Mouse (Mus musculus) adrenal gland, adult (tissue): ENCODE data around the gene Phf11c.
"Not testable (repeated sequence)": the region's sequence is repeated elsewhere in the genome, so short reads cannot be mapped to it uniquely, and the experiment has no call there.

ENCODE experiments used
- DNase-seq, 2 experiments: peaks; one replicate each; pipeline ENCODE4 v3.0.0; 2022 to 2023; ENCODE audit warnings: low spot score in 1 of 2; ENCODE audit not compliant: inconsistent age in 2 of 2

The Phf11c gene

GRCm38 (mm10) chr14:59395281-59395680, at the start of gene Phf11c:
Gene Phf11c, minus strand, starts transcription at chr14:59395381.
- no peak for DNase-seq

- no peak for DNase-seq
Measured at GRCm38 (mm10) chr14:59441472-59441805, 46.3 kb upstream of the Phf11c start.

DNA sequence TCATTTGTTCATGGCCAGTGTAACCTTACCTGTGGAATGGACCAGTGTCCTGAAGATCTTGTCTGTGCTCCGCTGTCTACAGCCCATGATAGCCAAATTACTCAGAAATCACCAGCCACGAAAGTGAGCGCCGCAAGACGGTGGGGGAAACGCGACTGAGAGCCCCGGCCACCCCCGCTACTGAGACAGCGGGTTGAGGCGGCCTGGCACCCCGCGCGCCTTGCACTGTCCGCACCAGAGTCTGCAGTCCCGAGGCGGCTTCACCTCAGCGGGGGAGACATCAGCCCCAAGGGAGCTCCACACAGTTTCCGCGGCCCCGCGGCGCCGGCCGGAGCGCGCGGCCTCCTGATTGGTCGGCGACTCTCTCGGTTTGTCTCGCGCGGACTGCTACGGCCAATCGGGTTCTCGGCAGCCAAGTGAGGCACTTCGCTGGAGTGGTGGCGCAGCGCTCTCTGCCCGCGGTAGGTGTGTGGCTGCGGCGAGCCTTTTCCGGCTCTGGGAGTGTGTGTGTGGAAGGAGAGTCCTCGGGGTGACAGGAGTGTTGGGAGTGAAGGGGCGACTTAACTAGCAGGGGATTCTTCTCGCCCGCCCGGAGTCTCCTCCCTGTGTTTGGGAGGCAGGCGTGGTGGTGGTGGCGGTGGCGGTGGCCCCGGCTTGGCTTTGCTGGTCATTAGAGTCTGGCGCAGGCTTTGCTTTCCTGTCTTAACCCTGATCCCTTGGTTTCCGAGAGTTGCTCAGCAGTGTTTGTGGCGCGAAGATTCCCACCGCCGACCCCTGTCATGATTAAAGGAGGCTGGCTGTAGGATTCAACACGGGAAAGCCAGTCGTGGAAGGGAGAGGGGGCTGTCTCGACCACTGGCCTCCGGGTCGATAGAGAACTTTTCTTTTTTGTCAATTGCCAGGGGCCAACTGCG, 45.6 kb upstream of the Phf11c start, which contains the start of the genes Setdb2 and Cab39l:
Setdb2 (minus strand) TSS at position 327 of the 914 bp plus-strand sequence.
Cab39l (plus strand) TSS at position 415 of the 914 bp plus-strand sequence.
- DNase-seq = peak; percentile 97 to 99

GRCm38 (mm10) chr14:59440039-59440438, 44.9 kb upstream of the Phf11c start:
- peak in 1 of 2 experiments; percentile 62 for DNase-seq

GRCm38 (mm10) chr14:59438505-59438904, 43.3 kb upstream of the Phf11c start:
- no peak for DNase-seq

DNA sequence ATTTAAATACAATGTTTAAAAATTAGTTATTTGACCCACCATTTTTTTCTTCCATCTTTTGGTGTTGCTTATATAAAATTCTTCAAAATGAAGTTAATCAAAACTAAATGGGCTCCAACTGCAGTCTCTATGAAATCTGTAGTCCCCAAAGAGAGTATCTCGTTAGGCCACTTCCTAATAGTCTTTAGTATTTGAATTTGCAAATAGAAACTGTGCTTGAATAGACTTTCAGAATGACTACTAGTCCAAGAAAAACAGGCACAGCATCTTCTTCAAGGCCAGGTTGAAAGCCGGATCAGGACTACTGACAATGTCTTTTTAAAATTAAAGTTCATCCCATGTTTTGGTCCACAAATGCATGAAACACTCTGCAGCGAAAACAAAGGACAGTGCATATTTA, 42.2 kb upstream of the Phf11c start:
- DNase-seq = no peak

- no peak for DNase-seq
Measured at GRCm38 (mm10) chr14:59435206-59435605, 40.0 kb upstream of the Phf11c start.

GRCm38 (mm10) chr14:59433902-59434301, 38.7 kb upstream of the Phf11c start:
- DNase-seq = no peak

DNA sequence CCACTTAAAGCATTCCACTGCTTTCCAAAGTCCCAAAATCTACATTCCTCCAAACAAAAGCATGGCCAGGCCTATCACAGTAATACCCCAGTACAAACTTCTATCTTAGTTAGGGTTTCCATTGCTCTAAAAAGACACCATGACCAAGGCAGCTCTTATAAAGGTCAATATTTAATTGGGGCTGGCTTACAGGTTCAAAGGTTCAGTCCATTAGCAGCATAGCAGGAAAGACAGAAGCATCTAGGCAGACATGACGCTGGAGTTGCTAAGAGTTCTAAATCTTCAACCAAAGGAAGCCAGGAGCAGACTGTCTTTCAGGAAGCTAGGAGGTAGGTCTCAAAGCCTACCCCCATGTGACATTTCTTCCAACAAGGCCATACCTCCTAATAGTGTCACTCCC, 35.4 kb upstream of the Phf11c start:
- DNase-seq = no peak

GRCm38 (mm10) chr14:59422912-59423663, 27.9 kb upstream of the Phf11c start:
- no peak for DNase-seq

- DNase-seq = no peak
Measured at GRCm38 (mm10) chr14:59418171-59418570, 23.0 kb upstream of the Phf11c start.

DNA sequence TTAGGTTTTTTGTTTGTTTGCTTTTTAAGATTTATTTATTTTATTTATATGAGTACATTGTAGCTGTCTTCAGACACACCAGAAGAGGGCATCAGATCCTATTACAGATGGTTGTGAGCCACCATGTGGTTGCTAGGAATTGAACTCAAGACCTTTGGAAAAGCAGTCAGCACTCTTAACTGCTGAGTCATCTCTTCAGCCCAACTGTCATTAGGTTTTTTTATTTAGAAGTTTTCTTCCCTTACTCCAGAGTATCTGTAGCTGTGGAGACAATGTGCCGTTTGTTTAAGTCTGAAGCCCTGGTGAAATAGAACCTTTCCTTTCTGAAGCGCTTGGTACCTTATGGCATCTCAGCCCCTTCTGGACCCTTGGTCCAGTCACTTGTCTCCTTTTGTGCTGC, 19.8 kb upstream of the Phf11c start:
- DNase-seq = not testable (repeated sequence)

DNA sequence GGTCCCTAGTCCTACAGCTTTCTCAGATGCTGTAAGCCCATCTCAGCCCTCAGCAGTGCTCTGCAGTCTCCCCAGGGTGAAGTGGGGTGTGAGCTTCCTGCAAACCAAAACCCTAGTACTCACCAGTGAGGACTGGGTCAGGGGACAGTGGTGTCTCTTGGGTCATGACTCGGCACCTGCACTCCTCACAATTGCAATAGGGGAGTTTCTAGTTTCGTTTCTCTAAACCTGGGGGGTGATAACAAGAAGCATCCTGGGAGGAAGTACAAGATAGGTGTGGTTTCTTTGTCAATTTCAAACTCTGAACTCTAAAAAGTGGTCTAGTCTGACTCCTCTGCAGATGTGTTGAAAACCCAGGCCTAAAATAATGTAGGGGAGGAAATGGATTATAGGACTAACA, 1.8 kb upstream of the Phf11c start:
- DNase-seq = no peak

DNA sequence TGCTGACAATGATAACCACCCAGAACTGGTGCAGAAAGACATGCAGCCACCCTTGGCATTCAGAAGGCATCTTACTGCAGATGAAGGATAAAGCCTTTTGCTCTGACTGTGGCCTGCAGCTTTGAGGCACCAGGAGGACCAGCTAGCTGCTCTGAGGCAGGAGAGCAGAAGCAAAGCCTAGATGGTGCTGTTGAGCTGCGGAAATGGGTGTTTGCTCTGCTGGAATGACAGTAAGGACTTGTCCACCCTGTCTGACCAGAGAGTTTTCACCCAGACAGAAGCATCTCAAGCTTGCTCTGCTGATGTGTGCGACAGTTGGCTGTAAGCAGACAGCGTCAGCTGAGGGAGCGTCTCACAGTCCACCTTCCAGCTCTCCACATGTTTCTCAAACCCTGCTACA, 5.0 kb downstream of the Phf11c start:
- DNase-seq = peak; percentile 7 to 38

GRCm38 (mm10) chr14:59389532-59389931, 5.6 kb downstream of the Phf11c start:
- no peak for DNase-seq

DNA sequence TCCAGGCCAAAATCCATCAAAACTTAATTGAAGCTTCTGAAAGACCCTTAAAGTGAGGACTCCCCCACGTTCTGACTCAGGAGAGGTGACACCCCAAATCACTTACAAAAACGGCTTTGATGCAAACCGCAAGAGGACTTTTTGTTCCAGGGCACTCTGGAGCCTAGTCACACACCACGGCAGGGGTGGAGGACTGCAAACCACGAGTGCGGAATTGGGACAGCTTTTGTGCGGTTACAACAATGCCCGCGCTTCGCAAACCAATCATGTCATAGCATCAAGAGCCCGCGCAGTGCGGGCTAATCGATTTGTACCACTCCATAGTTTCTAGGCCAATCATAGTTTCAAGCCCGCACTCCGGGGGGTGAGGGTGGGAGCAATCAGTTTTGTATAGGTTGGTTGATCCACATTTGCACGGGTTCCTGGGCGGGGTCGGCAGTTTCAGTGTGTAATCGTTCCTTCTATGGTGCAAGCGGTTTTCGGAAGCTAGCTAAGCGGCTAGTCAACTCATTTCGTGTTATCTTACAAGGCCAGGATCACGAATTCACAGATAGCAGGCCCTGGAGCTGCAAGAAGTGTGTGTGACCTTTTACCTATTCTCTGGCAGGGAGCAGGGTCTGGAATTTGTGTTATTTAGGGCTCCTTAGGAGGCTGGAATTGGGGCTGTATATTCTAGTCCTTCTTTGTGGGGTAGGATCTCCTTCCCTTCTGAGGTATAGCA, 24.7 kb downstream of the Phf11c start:
- no peak for DNase-seq

DNA sequence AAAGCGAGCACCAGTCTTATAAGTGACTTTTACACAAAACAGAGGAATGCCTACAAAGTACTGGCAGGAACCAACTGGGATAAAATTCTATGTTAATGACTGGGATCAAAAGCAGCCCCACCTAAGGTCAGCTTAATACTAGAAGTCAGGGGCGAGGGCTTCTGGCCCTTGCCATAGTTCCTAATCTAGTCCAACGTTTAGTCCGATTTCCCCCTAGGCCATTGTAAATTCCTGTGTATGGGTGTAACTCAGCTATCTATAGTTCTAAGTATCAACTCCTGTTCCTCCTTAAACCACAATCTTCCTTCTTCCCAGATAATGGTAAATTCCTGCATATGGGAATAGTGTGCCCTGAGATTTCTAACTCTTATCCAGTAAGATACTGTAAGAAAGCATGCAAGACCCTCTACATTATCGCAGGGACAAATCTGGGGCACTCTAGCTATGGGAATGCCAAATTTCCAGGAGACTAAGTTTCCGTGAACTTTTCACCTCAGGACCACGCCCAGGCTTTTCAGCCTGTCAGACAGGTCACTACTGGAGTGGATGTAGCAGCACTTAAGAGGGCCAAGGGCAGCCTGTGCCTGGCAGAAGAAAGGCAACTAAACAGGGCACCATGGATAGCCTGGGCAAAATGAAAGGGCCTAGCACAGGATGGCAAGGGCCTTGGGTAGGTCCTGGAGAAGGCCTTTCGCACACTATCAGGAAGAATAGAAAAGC, 28.6 kb downstream of the Phf11c start:
- DNase-seq = no peak

DNA sequence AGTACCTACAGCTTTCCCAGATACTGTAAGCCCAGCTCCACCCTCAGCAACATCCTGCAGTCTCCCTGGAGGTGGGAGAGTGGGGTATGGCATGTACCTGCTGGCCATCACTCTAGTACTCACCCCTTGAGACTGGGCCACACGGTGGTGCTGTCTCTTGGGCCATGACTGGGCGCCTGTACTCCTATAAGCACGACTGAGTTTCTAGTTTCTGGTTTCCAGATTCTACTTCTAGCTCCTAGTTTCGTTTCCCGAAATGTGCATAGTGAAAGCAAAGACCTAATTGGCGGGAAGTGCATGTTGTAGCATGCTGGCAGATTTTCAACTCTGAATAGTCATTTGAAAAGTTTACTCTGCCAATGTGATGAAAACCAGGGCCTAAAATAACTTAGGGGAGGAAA, 29.9 kb downstream of the Phf11c start, which contains the start of gene Phf11d:
Phf11d (minus strand) TSS at position 227 of the 401 bp plus-strand sequence.
- peak; percentile 29 to 72 for DNase-seq

DNA sequence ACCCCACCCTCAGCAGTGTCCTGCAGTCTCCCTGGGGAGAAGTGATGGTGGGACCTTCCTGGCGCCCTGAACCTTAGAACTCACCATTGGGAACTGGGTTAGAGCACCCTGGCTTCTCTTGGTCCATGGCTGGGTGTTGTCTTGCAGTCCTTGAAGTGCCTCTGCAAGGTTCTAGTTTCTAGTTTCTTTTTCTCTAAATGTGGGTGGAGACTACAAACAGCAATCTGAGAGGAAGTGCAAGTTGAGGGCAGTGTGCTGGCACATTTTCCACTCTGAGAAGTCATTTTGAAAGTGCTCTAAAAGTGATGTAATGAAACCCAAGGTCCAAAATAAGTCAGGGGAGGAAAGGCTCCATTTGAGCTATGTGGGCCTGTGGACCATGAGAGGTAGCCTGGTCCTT, 54.0 kb downstream of the Phf11c start, which contains the start of gene Phf11b:
Phf11b (minus strand) TSS at position 163 of the 400 bp plus-strand sequence.
- DNase-seq = peak in 1 of 2 experiments; percentile 34

- DNase-seq = no peak
Measured at GRCm38 (mm10) chr14:59339541-59339940, 55.6 kb downstream of the Phf11c start.
